Mouse (Mus musculus): Measurements from ENCODE around the gene Rps17. TPM values are rescaled to one million over a fixed set of nuclear protein-coding genes. Genes with fewer than 3 reads are reported as not detected.
A peak's percentile ranks its signal among the peaks of the same experiment; 100 is the strongest.

The Rps17 gene
- polyA plus RNA-seq, 1 experiment = 1,092 TPM

GRCm38 (mm10) chr7:81339783-81340182 is 5.3 kb downstream of the Rps17 start:
- Histone ChIP-seq H3K4me3 (replicated peaks; ENCODE audit: control insufficient read depth, low read depth, low read length) (no peak overlapping the region), H3K27ac (ENCODE audit: control insufficient read depth, insufficient read depth, low read depth, low read length, poor library complexity) (no peak overlapping the region), H3K4me1 (ENCODE audit: control insufficient read depth, insufficient read depth, low read length) (no peaks in the 10 kb centered on the region; the same call in 1 of the 2 replicates)
- WGBS = 63% methylated on average over 4 of the region's 4 CpGs
- TF ChIP-seq CTCF (IDR thresholded peaks at IDR 0.05; ENCODE audit: control insufficient read depth, insufficient read depth, low read length) (peak; percentile 86), POLR2A (IDR thresholded peaks at IDR 0.05; ENCODE audit: borderline replicate concordance, control insufficient read depth, low read depth, low read length) (no peak)

GRCm38 (mm10) chr7:81338522-81338873 is 6.6 kb downstream of the Rps17 start:
- 64% methylated on average over 3 of the region's 3 CpGs for WGBS
- TF ChIP-seq POLR2A (IDR thresholded peaks at IDR 0.05; ENCODE audit: borderline replicate concordance, control insufficient read depth, low read depth, low read length) (no peak), CTCF (IDR thresholded peaks at IDR 0.05; ENCODE audit: control insufficient read depth, insufficient read depth, low read length) (no peak)
- H3K4me3 ChIP-seq (replicated peaks; ENCODE audit: control insufficient read depth, low read depth, low read length) = no peak overlapping the region
- no peak overlapping the region for H3K27ac ChIP-seq (ENCODE audit: control insufficient read depth, insufficient read depth, low read depth, low read length, poor library complexity)
- no peaks in the 10 kb centered on the region for H3K4me1 ChIP-seq (ENCODE audit: control insufficient read depth, insufficient read depth, low read length)

- H3K27ac ChIP-seq (ENCODE audit: control insufficient read depth, insufficient read depth, low read depth, low read length, poor library complexity) = no peak overlapping the region
- 93% methylated on average over 21 of the region's 21 CpGs for WGBS
- TF ChIP-seq POLR2A (IDR thresholded peaks at IDR 0.05; ENCODE audit: borderline replicate concordance, control insufficient read depth, low read depth, low read length) (no peak), CTCF (IDR thresholded peaks at IDR 0.05; ENCODE audit: control insufficient read depth, insufficient read depth, low read length) (no peak)
- H3K4me3 ChIP-seq (replicated peaks; ENCODE audit: control insufficient read depth, low read depth, low read length) = no peak overlapping the region
- no peaks in the 10 kb centered on the region for H3K4me1 ChIP-seq (ENCODE audit: control insufficient read depth, insufficient read depth, low read length)
Observed at GRCm38 (mm10) chr7:81337785-81338521, 7.1 kb downstream of the Rps17 start.

GRCm38 (mm10) chr7:81336432-81336786 is 8.6 kb downstream of the Rps17 start:
- peak; percentile 70 for TF ChIP-seq CTCF (IDR thresholded peaks at IDR 0.05; ENCODE audit: control insufficient read depth, insufficient read depth, low read length)
- TF ChIP-seq POLR2A (IDR thresholded peaks at IDR 0.05; ENCODE audit: borderline replicate concordance, control insufficient read depth, low read depth, low read length) = no peak

GRCm38 (mm10) chr7:81335705-81336431 is 9.2 kb downstream of the Rps17 start:
- TF ChIP-seq CTCF (IDR thresholded peaks at IDR 0.05; ENCODE audit: control insufficient read depth, insufficient read depth, low read length) (no peak), POLR2A (IDR thresholded peaks at IDR 0.05; ENCODE audit: borderline replicate concordance, control insufficient read depth, low read depth, low read length) (no peak)
- H3K4me1 ChIP-seq (ENCODE audit: control insufficient read depth, insufficient read depth, low read length) = no peaks in the 10 kb centered on the region
- no peak overlapping the region for H3K4me3 ChIP-seq (replicated peaks; ENCODE audit: control insufficient read depth, low read depth, low read length)
- 87% methylated on average over 18 of the region's 18 CpGs for WGBS
- H3K27ac ChIP-seq (ENCODE audit: control insufficient read depth, insufficient read depth, low read depth, low read length, poor library complexity) = no peak overlapping the region

More at GRCm38 (mm10) chr7:81336432-81336786, 8.6 kb downstream of the Rps17 start:
- no peak overlapping the region for H3K4me3 ChIP-seq (replicated peaks; ENCODE audit: control insufficient read depth, low read depth, low read length)
- H3K27ac ChIP-seq (ENCODE audit: control insufficient read depth, insufficient read depth, low read depth, low read length, poor library complexity) = no peak overlapping the region
- WGBS = 59% methylated on average over 8 of the region's 8 CpGs
- no peaks in the 10 kb centered on the region for H3K4me1 ChIP-seq (ENCODE audit: control insufficient read depth, insufficient read depth, low read length)

- Histone ChIP-seq H3K4me1 (ENCODE audit: control insufficient read depth, insufficient read depth, low read length) (no peaks in the 10 kb centered on the region; the same call in 1 of the 2 replicates), H3K4me3 (replicated peaks; ENCODE audit: control insufficient read depth, low read depth, low read length) (no peak overlapping the region), H3K27ac (ENCODE audit: control insufficient read depth, insufficient read depth, low read depth, low read length, poor library complexity) (no peak overlapping the region)
- TF ChIP-seq POLR2A (IDR thresholded peaks at IDR 0.05; ENCODE audit: borderline replicate concordance, control insufficient read depth, low read depth, low read length) (no peak), CTCF (IDR thresholded peaks at IDR 0.05; ENCODE audit: control insufficient read depth, insufficient read depth, low read length) (no peak)
- WGBS = 71% methylated on average over 7 of the region's 7 CpGs
Observed at GRCm38 (mm10) chr7:81331851-81332250, 13.2 kb downstream of the Rps17 start.

- 43% methylated on average over 3 of the region's 3 CpGs for WGBS
- Histone ChIP-seq H3K4me3 (replicated peaks; ENCODE audit: control insufficient read depth, low read depth, low read length) (no peak overlapping the region), H3K27ac (ENCODE audit: control insufficient read depth, insufficient read depth, low read depth, low read length, poor library complexity) (no peak overlapping the region), H3K4me1 (ENCODE audit: control insufficient read depth, insufficient read depth, low read length) (no peaks in the 10 kb centered on the region; the same call in 1 of the 2 replicates)
- TF ChIP-seq POLR2A (IDR thresholded peaks at IDR 0.05; ENCODE audit: borderline replicate concordance, control insufficient read depth, low read depth, low read length) (no peak), CTCF (IDR thresholded peaks at IDR 0.05; ENCODE audit: control insufficient read depth, insufficient read depth, low read length) (no peak)
Observed at GRCm38 (mm10) chr7:81330767-81331166, 14.3 kb downstream of the Rps17 start.

GRCm38 (mm10) chr7:81327661-81328060 is 17.4 kb downstream of the Rps17 start:
- no peaks in the 10 kb centered on the region; the same call in 1 of the 2 replicates for H3K4me1 ChIP-seq (ENCODE audit: control insufficient read depth, insufficient read depth, low read length)
- no peak overlapping the region for H3K27ac ChIP-seq (ENCODE audit: control insufficient read depth, insufficient read depth, low read depth, low read length, poor library complexity)
- no peak overlapping the region for H3K4me3 ChIP-seq (replicated peaks; ENCODE audit: control insufficient read depth, low read depth, low read length)
- TF ChIP-seq POLR2A (IDR thresholded peaks at IDR 0.05; ENCODE audit: borderline replicate concordance, control insufficient read depth, low read depth, low read length) (no peak), CTCF (IDR thresholded peaks at IDR 0.05; ENCODE audit: control insufficient read depth, insufficient read depth, low read length) (no peak)
- 28% methylated on average over 10 of the region's 10 CpGs for WGBS

Measured in bone marrow, adult 2 months (tissue).